Mouse (Mus musculus): ENCODE measurements around the gene Gm6871. TPM values are rescaled to one million over a fixed set of nuclear protein-coding genes. Genes with fewer than 3 reads are reported as not detected.
"Not testable (repeated sequence)": the region's sequence is repeated elsewhere in the genome, so short reads cannot be mapped to it uniquely, and the experiment has no call there.

Gene Gm6871
- total RNA-seq (2014; rRNA removed) (not detected in 2 replicates), polyA plus RNA-seq (2015; fragmentation: Nextera tagmentation; extraction: Ambion mirVana) (not detected in 2 replicates)

DNA sequence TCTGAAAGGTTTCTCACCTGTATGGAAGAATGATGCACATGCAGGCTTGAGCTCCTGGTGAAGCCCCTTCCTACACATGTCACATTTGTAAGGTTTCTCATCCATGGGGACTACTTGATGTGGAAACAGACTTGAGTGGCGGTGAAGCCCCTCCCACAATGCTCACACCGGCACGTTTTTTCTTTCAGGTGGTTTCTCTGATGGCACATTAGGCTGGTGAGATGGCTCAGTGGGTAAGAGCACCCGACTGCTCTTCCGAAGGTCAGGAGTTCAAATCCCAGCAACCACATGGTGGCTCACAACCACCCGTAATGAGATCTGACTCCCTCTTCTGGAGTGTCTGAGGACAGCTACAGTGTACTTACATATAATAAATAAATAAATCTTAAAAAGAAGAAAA lies at the start of gene Gm6871:
Gm6871 (minus strand) TSS at position 101 of the 400 bp plus-strand sequence.
- not testable (repeated sequence) for H3K27ac ChIP-seq; H3K27me3 ChIP-seq (ENCODE audit: insufficient read depth, low read length); H3K36me3 ChIP-seq (ENCODE audit: insufficient read depth, low read length); DNase-seq (ENCODE audit: low spot score); H3K9ac ChIP-seq (replicated peaks; ENCODE audit: low read length); H3K4me2 ChIP-seq (ENCODE audit: low read depth, low read length); H3K4me3 ChIP-seq (ENCODE audit: low read length); ATAC-seq; H3K9me3 ChIP-seq (ENCODE audit: low read length); H3K4me1 ChIP-seq (ENCODE audit: insufficient read depth, low read length)
- 92% methylated on average over 5 of the region's 6 CpGs for WGBS

- H3K4me3 ChIP-seq (ENCODE audit: low read length); H3K27ac ChIP-seq; H3K9me3 ChIP-seq (ENCODE audit: low read length); DNase-seq (ENCODE audit: low spot score); H3K9ac ChIP-seq (replicated peaks; ENCODE audit: low read length); H3K27me3 ChIP-seq (ENCODE audit: insufficient read depth, low read length); H3K4me2 ChIP-seq (ENCODE audit: low read depth, low read length); ATAC-seq; H3K4me1 ChIP-seq (ENCODE audit: insufficient read depth, low read length): not testable (repeated sequence)
- peaks cover 15% of the 10 kb centered on the region for H3K36me3 ChIP-seq (ENCODE audit: insufficient read depth, low read length)
- 100% methylated on average over 1 of the region's 1 CpGs for WGBS
Measured at GRCm38 (mm10) chr7:41616241-41616640, 42.8 kb upstream of the Gm6871 start.

DNA sequence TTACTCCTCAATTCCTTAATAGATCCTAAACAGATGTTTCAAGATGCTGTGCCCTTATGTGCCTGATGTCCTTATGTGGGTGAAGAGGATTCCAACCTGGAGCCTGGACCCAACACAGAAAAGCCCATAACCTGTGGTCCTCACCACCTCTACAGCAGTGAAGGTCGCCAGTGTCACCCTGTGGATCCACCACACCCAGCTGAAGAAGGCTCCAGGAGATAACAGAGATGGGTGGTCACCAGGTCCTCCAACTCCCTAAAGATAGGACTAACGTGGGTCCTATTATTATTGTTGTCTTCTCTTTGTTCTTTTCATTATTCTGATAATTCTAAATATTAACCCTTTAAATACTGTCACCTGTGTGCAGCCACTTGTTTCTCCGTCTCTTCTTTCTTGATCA lies 38.2 kb upstream of the Gm6871 start:
- Histone ChIP-seq H3K9ac (replicated peaks; ENCODE audit: low read length) (no peak overlapping the region), H3K36me3 (ENCODE audit: insufficient read depth, low read length) (peaks cover 15% of the 10 kb centered on the region), H3K27ac (no peak overlapping the region), H3K4me2 (ENCODE audit: low read depth, low read length) (no peak overlapping the region), H3K4me3 (ENCODE audit: low read length) (no peak overlapping the region), H3K4me1 (ENCODE audit: insufficient read depth, low read length) (no peaks in the 10 kb centered on the region), H3K27me3 (ENCODE audit: insufficient read depth, low read length) (no peaks in the 10 kb centered on the region), H3K9me3 (ENCODE audit: low read length) (no peaks in the 10 kb centered on the region)
- DNase-seq (ENCODE audit: low spot score) (no peak), ATAC-seq (no peak)
- TF ChIP-seq CTCF (IDR thresholded peaks at IDR 0.05; ENCODE audit: low read depth): no peak
- WGBS: 85% methylated on average over 3 of the region's 3 CpGs

- peak overlapping the region; percentile 59 for H3K9ac ChIP-seq (replicated peaks; ENCODE audit: low read length)
- H3K27me3 ChIP-seq (ENCODE audit: insufficient read depth, low read length): 0 out of 2 replicates have a peak, but pooled peaks cover 3% of the 10 kb centered on the region
- peak; percentile 45 for DNase-seq (ENCODE audit: low spot score)
- 12% methylated on average over 3 of the region's 3 CpGs for WGBS
- H3K36me3 ChIP-seq (ENCODE audit: insufficient read depth, low read length): no peaks in the 10 kb centered on the region
- TF ChIP-seq CTCF (IDR thresholded peaks at IDR 0.05; ENCODE audit: low read depth): peak; percentile 57
- peak overlapping the region; percentile 76 for H3K4me2 ChIP-seq (ENCODE audit: low read depth, low read length)
- H3K9me3 ChIP-seq (ENCODE audit: low read length): no peaks in the 10 kb centered on the region
- no peaks in the 10 kb centered on the region for H3K4me1 ChIP-seq (ENCODE audit: insufficient read depth, low read length)
- no peak for ATAC-seq
- 0 out of 2 replicates have a peak overlapping the region, but pooled peaks have one; percentile 67 for H3K27ac ChIP-seq
- peak overlapping the region; percentile 64 for H3K4me3 ChIP-seq (ENCODE audit: low read length)
Measured at GRCm38 (mm10) chr7:41599932-41600548, 26.6 kb upstream of the Gm6871 start.

DNA sequence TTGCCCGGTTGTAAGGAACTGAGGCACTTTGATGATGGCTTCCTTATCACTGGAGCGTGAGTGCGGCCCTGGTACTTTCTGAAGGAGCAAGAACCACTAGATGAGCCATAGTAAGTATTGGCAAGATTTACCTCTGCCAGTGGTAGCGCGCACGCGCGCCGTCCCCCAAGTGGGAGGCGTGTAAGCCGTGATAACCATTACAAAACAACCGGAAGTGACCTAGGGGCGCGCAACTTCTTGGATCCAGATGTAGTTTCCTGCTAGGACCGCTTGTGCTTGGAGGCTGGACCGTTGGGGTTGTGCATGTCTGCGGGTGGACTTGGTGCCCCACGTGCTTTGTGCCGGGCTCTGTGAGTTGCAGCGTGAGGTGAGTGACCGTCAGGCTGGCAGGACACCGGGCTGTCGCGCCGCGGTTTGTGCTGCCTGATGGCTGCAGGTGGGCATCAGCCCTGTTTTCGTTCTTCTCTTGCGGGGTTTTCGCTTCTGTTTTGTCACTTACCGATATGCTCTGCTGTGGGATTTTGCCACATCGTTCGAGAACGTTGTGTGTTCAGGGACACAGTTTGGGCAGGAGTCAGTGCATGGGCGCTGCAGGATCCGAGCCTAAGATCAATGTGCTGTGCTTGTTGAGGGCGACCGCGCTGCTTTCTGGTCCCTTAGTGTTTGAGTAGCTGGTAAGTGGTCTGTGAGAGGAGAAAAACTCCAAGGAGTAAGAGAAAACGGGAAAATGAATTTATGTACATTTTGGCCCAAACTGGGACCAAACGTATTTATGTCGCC lies 25.8 kb upstream of the Gm6871 start, which contains the start of gene 2610021A01Rik:
2610021A01Rik (plus strand) TSS at position 197 of the 780 bp plus-strand sequence.
- DNase-seq (ENCODE audit: low spot score) (peak; percentile 98), ATAC-seq (peak; percentile 99)
- H3K9ac ChIP-seq (replicated peaks; ENCODE audit: low read length): peak within 1 kb of the TSS; percentile 59
- no peaks in the 10 kb centered on the region for H3K36me3 ChIP-seq (ENCODE audit: insufficient read depth, low read length)
- H3K9me3 ChIP-seq (ENCODE audit: low read length): no peaks in the 10 kb centered on the region
- H3K4me3 ChIP-seq (ENCODE audit: low read length): peak within 1 kb of the TSS; percentile 64
- peak within 1 kb of the TSS; percentile 67 for H3K27ac ChIP-seq
- H3K27me3 ChIP-seq (ENCODE audit: insufficient read depth, low read length): 0 out of 2 replicates have a peak, but pooled peaks cover 3% of the 10 kb centered on the region
- peak; percentile 40 for TF ChIP-seq CTCF (IDR thresholded peaks at IDR 0.05; ENCODE audit: low read depth)
- under 1% methylated on average over 41 of the region's 41 CpGs for WGBS
- H3K4me1 ChIP-seq (ENCODE audit: insufficient read depth, low read length): no peaks in the 10 kb centered on the region
- peak within 1 kb of the TSS; percentile 76 for H3K4me2 ChIP-seq (ENCODE audit: low read depth, low read length)

GRCm38 (mm10) chr7:41598615-41599014 lies 25.2 kb upstream of the Gm6871 start:
- H3K36me3 ChIP-seq (ENCODE audit: insufficient read depth, low read length): no peaks in the 10 kb centered on the region
- peak overlapping the region; percentile 67 for H3K27ac ChIP-seq
- no peaks in the 10 kb centered on the region for H3K9me3 ChIP-seq (ENCODE audit: low read length)
- H3K4me1 ChIP-seq (ENCODE audit: insufficient read depth, low read length): no peaks in the 10 kb centered on the region
- peak overlapping the region; percentile 59; the same call in 1 of the 2 replicates for H3K9ac ChIP-seq (replicated peaks; ENCODE audit: low read length)
- ATAC-seq: peak; percentile 14
- H3K27me3 ChIP-seq (ENCODE audit: insufficient read depth, low read length): 0 out of 2 replicates have a peak, but pooled peaks cover 3% of the 10 kb centered on the region
- H3K4me3 ChIP-seq (ENCODE audit: low read length): peak overlapping the region; percentile 64
- DNase-seq (ENCODE audit: low spot score): no peak
- WGBS: 50% methylated on average over 5 of the region's 5 CpGs
- TF ChIP-seq CTCF (IDR thresholded peaks at IDR 0.05; ENCODE audit: low read depth): no peak
- peak overlapping the region; percentile 76 for H3K4me2 ChIP-seq (ENCODE audit: low read depth, low read length)

- not testable (repeated sequence) for ATAC-seq; H3K9ac ChIP-seq (replicated peaks; ENCODE audit: low read length); H3K9me3 ChIP-seq (ENCODE audit: low read length)
Measured at GRCm38 (mm10) chr7:41587831-41588230, 14.4 kb upstream of the Gm6871 start.

More at GRCm38 (mm10) chr7:41587831-41588230, 14.4 kb upstream of the Gm6871 start:
- H3K4me1 ChIP-seq (ENCODE audit: insufficient read depth, low read length); H3K27me3 ChIP-seq (ENCODE audit: insufficient read depth, low read length); DNase-seq (ENCODE audit: low spot score); H3K4me3 ChIP-seq (ENCODE audit: low read length); H3K36me3 ChIP-seq (ENCODE audit: insufficient read depth, low read length); H3K27ac ChIP-seq; H3K4me2 ChIP-seq (ENCODE audit: low read depth, low read length): not testable (repeated sequence)

Measured in hindbrain, postnatal 0 days (tissue).